Mouse (Mus musculus): Measurements from ENCODE around the gene Pycard. TPM values are rescaled to one million over a fixed set of nuclear protein-coding genes. Genes with fewer than 3 reads are reported as not detected.

Gene Pycard
- total RNA-seq, 2 experiments from 2014 or later = 101 to 175 TPM

GRCm38 (mm10) chr7:128004150-128004486, 10.5 kb upstream of the Pycard start:
- ATAC-seq (replicated peaks; ENCODE audit: poor library complexity, severe bottlenecking) = peak; percentile 44

GRCm38 (mm10) chr7:128003688-128004087, 10.0 kb upstream of the Pycard start, which contains the start of gene Trim72:
Gene Trim72 (plus strand): TSS chr7:128003949.
- ATAC-seq (replicated peaks; ENCODE audit: poor library complexity, severe bottlenecking) = no peak

- ATAC-seq (replicated peaks; ENCODE audit: poor library complexity, severe bottlenecking) = no peak
Measured at GRCm38 (mm10) chr7:128003098-128003497, 9.4 kb upstream of the Pycard start.

DNA sequence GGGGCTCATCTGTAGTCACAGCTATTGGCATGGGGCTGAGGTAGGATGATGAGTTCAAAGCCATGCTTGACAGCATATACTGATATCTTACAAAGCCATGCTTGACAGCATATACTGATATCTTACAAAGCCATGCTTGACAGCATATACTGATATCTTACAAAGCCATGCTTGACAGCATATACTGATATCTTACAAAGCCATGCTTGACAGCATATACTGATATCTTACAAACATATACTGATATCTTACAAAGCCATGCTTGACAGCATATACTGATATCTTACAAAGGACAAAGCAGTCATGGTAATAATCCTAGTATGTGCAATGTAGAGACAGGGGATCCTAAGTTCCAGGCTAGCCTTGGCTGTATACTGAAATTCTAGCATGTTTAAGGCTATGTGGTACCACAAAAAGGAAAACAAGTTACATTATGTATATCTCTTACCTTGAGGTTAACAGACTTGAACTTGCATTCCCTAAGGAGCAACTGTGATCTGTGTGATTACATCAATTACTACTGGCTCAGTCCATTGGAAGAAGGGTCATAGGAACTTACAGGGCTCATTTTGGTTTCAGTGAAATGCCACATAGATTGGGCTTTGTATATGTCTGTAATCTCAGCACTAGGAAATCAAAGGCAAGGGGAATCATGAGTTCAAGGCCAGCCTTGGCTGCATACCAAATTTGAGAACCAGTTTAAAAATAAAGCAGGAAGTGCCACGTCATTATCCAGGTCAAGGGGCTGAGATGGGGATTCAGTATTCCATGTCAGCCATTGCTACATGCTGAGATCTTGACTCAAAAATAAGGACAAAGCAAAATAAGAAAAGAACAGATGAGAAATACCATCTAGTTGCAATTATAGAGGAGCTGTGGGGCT, 6.6 kb upstream of the Pycard start:
- ATAC-seq (replicated peaks; ENCODE audit: poor library complexity, severe bottlenecking) = no peak

- ATAC-seq (replicated peaks; ENCODE audit: poor library complexity, severe bottlenecking) = no peak
Measured at GRCm38 (mm10) chr7:127999436-127999835, 5.8 kb upstream of the Pycard start.

DNA sequence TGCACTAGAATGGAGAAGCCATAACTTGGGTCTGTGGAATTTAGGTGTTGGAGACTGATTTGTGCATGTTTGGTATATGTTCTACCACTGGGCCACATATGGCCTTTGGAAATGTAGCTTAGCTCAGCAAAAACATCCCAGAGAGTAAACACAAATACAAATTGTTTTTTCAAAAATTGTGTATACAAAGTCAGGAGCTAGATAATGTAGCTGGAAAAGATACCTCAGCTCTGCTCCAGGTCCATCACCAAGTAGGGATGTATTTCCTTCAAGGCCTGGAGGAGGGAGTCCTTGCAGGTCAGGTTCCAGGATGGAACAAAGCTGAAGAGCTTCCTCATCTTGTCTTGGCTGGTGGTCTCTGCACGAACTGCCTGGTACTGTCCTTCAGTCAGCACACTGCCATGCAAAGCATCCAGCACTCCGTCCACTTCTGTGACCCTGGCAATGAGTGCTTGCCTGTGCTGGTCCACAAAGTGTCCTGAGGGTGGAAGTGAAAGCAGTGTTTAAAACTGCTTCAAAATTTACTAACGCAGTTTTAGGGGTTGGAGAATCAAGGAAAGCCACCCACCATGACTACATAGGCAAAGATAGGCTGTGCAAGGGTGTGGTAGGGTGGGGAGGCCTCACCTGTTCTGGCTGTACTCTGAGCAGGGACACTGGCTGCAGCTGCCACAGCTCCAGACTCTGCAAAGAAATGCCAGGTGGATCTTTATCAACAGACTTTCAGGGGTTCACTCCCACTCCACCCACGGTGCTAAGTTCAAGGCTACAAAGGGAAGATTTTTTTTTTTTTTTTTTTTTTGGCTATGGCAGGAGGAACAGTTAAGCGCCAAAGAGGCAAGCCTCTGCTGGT, 953 bp downstream of the Pycard start:
- peak; percentile 31 for ATAC-seq (replicated peaks; ENCODE audit: poor library complexity, severe bottlenecking)

GRCm38 (mm10) chr7:127991643-127992487, 1.8 kb downstream of the Pycard start:
- ATAC-seq (replicated peaks; ENCODE audit: poor library complexity, severe bottlenecking) = peak; percentile 49

DNA sequence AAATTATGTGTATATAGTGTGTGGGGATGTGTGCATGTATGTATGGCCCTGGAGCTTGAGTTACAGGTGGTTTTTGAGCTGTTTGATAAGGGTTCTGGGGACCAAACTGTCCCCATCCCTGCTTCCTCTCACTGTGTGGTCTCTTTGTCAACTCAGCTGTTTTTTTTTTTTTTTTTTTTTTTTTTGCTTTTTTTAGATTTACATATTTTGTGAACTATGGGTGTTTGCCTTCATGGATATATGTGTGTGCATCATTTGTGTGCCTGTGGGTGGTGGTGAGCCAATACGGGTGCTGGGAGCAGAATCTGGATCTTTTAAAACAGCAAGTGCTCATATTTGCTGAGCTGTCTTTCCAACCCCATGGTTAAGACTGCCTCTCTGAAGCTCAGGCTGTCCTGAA, 4.8 kb downstream of the Pycard start:
- ATAC-seq (replicated peaks; ENCODE audit: poor library complexity, severe bottlenecking) = no peak

- ATAC-seq (replicated peaks; ENCODE audit: poor library complexity, severe bottlenecking) = no peak
Measured at GRCm38 (mm10) chr7:127980606-127981005, 13.1 kb downstream of the Pycard start.

DNA sequence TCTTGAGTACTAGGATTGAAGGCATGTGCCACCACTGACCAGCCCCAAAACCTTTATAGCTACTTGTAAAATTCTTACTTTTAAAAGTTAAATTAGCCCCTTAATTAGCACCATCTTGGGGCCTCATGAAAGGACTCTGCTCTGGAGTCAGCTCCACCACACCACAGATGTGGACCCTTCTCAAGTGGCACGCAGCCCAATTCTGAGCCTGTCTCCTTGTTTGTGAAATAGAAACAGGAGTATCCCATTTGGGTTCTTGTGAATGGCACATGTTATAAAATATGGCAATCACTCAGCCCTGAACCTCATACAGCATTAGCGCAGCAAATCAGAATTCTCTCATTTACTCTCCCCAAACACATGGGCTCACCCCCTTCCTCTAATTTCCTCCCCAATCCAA, 14.8 kb downstream of the Pycard start:
- ATAC-seq (replicated peaks; ENCODE audit: poor library complexity, severe bottlenecking) = no peak

GRCm38 (mm10) chr7:127974413-127974930, 19.2 kb downstream of the Pycard start:
- ATAC-seq (replicated peaks; ENCODE audit: poor library complexity, severe bottlenecking) = peak; percentile 30

- ATAC-seq (replicated peaks; ENCODE audit: poor library complexity, severe bottlenecking) = peak; percentile 38
Measured at GRCm38 (mm10) chr7:127967922-127968828, 25.5 kb downstream of the Pycard start.

- ATAC-seq (replicated peaks; ENCODE audit: poor library complexity, severe bottlenecking) = peak; percentile 83
Measured at GRCm38 (mm10) chr7:127967004-127967921, 26.4 kb downstream of the Pycard start, which contains the start of gene Fus. Gene Fus (plus strand): TSS chr7:127967457.

GRCm38 (mm10) chr7:127966371-127966918, 27.2 kb downstream of the Pycard start:
- no peak for ATAC-seq (replicated peaks; ENCODE audit: poor library complexity, severe bottlenecking)

GRCm38 (mm10) chr7:127959364-127959763, 34.3 kb downstream of the Pycard start:
- ATAC-seq (replicated peaks; ENCODE audit: poor library complexity, severe bottlenecking) = no peak

DNA sequence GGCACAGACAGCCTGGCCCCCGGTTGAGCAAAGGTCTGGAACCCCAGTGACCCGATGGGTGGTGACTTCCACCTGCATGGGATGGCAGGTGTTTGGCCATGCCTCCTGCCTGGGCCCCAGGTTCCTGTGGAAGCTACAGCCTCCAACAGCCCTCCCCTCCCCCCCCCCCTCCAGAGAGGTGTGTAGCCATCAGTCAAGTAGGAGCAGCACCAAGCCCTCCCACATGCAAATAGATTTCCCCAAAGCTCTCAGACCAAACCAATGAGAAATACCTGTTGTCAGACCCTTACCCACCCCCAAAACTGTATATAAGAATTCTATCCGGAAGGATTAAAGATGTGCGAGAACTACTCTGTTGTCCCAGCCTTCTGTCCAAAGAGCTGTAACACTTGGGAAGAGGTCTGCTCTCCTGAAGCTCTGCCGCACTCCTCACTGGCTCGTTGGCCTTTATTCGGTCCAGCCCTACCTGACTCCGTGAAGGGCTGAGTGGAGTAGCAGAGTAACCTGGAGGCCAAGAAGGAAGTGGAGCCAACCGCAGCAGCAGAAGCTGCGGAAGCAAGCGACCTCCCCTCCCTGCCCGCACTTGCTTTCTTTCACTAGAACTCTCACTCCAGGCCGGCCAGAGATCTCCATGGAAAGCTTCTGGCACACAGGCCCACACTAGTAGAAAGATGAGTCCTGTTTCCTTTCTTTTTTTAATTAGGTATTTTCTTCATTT, 40.6 kb downstream of the Pycard start:
- peak; percentile 87 for ATAC-seq (replicated peaks; ENCODE audit: poor library complexity, severe bottlenecking)

DNA sequence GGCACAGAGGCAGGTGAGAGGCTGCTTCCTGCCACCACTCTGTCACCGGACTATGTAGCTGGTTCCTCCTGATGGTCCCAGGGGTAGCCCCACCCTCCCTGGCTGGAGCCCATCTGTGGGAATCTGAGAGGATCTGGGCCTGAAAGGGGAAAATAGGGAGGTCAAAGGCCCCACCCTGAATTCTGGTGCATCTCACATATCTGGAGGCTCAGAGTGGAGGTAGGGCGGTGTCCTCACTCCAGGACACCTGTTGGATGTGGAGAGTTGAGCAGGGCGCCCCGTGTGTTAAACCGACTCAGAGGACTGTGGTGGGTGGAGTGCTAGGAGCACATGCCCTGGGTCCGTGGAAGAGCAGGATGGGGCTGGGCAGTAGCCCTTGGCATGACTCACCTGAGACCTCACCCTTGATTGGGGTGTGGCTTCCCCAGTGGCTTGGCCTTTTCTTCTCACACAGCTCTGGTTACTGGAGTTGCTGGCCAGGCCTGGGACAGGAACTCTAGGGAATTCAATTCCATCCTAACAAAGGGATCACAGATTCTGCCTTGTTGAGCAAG, 47.1 kb downstream of the Pycard start, which contains the start of gene Prss36:
Gene Prss36 (minus strand): TSS at position 256 of the 554 bp plus-strand sequence.
- no peak for ATAC-seq (replicated peaks; ENCODE audit: poor library complexity, severe bottlenecking)

All from granulocyte monocyte progenitor cell, adult 5-6 weeks (primary cell).